Mouse (Mus musculus) neural tube, embryonic 13.5 days (tissue): ENCODE measurements around the gene Tgm7. TPM values are rescaled to one million over a fixed set of nuclear protein-coding genes. Genes with fewer than 3 reads are reported as not detected.
A peak's percentile ranks its signal among the peaks of the same experiment; 100 is the strongest.

Source experiments
- ATAC-seq: fragments of 200-750 bp; cut with Nextera tagmentation; 2 replicates; pipeline ENCODE4 v1.8.0; 2017; ENCODE audit warnings: low read depth, mild to moderate bottlenecking, moderate TSS enrichment, moderate library complexity
- H3K27ac ChIP-seq: fragments of 300-500 bp; sonication (generic); replicated peaks from 2 replicates; pipeline ENCODE4 v1.5.1; 2015; ENCODE audit warnings: moderate library complexity, mild to moderate bottlenecking, inconsistent platforms
- H3K27me3 ChIP-seq: fragments of 300-500 bp; sonication (generic); 2 replicates; pipeline ENCODE4 v1.6.1; 2015; ENCODE audit warnings: mild to moderate bottlenecking, inconsistent platforms
- H3K36me3 ChIP-seq: fragments of 300-500 bp; sonication (generic); 2 replicates; pipeline ENCODE4 v1.6.1; 2015; ENCODE audit warnings: mild to moderate bottlenecking, inconsistent platforms
- H3K4me1 ChIP-seq: fragments of 300-500 bp; sonication (generic); replicated peaks from 2 replicates; pipeline ENCODE4 v1.6.1; 2015; ENCODE audit warnings: inconsistent platforms
- H3K4me2 ChIP-seq: fragments of 300-500 bp; sonication (generic); 2 replicates; pipeline ENCODE4 v1.6.1; 2015; ENCODE audit warnings: inconsistent platforms, mild to moderate bottlenecking, moderate library complexity
- H3K4me3 ChIP-seq: fragments of 300-500 bp; sonication (generic); 2 replicates; pipeline ENCODE4 v1.5.1; 2015; ENCODE audit warnings: mild to moderate bottlenecking, inconsistent platforms
- H3K9ac ChIP-seq: fragments of 300-500 bp; sonication (generic); 2 replicates; pipeline ENCODE4 v1.6.1; 2015; ENCODE audit warnings: moderate library complexity, mild to moderate bottlenecking, inconsistent platforms
- H3K9me3 ChIP-seq: fragments of 300-500 bp; sonication (generic); 2 replicates; pipeline ENCODE4 v1.6.1; 2016; ENCODE audit warnings: inconsistent platforms
- WGBS: fragments of 180-500 bp; shearing (Covaris S2); methylation state at CpG from one replicate; pipeline ENCODE4 v1.1.7; 2015; 5-methylcytosine and 5-hydroxymethylcytosine counted together
- polyA plus RNA-seq: library from polyadenylated mRNA; unstranded; fragments of >200 nt; fragmentation: Nextera tagmentation; extraction: Ambion mirVana; gene quantifications from 2 replicates; pipeline ENCODE4 v1.2.1, GENCODE M21; 2015

The Tgm7 gene
- polyA plus RNA-seq, result 0.08 TPM in 1 of 2 replicates, not detected in the other

- Histone ChIP-seq H3K4me3 (no peak within 1 kb of the TSS), H3K27me3 (no peaks in the 10 kb centered on the region), H3K4me1 (no peaks in the 10 kb centered on the region), H3K36me3 (no peaks in the 10 kb centered on the region), H3K27ac (no peak within 1 kb of the TSS), H3K9ac (no peak within 1 kb of the TSS), H3K4me2 (no peak within 1 kb of the TSS), H3K9me3 (no peaks in the 10 kb centered on the region)
- no peak for ATAC-seq
- WGBS, result 84% methylated on average over 4 of the region's 4 CpGs
Measured at GRCm38 (mm10) chr2:121109695-121110094, at the start of gene Tgm7. Gene Tgm7 (minus strand): TSS chr2:121109795.

DNA sequence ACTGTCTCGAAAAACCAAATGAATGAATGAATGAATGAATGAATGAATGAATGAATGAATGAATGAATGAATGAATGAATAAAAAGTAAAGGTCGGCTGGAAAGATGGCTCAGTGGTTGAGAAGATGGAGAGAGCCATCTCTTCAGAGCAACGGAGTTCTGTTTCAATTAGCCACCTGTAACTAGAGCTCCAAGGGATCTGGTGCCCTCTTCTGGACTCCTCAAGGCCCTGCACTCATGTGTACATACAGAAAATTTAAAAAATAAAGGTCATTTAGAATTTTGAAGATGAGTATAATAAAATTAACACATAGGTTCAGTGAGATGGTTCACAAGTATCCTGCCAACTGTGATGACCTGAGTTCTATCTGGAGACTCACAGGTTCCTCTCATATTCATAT, 43.5 kb upstream of the Tgm7 start:
- H3K4me3 ChIP-seq, result no peak overlapping the region
- no peaks in the 10 kb centered on the region for H3K4me1 ChIP-seq
- ATAC-seq, result no peak
- H3K36me3 ChIP-seq, result peaks cover 65% of the 10 kb centered on the region
- no peak overlapping the region for H3K27ac ChIP-seq
- no peaks in the 10 kb centered on the region for H3K27me3 ChIP-seq
- H3K9ac ChIP-seq, result no peak overlapping the region
- WGBS, result 89% methylated on average over 3 of the region's 3 CpGs
- H3K4me2 ChIP-seq, result no peak overlapping the region
- H3K9me3 ChIP-seq, result no peaks in the 10 kb centered on the region

GRCm38 (mm10) chr2:121149679-121150078, 40.1 kb upstream of the Tgm7 start:
- H3K4me1 ChIP-seq, result no peaks in the 10 kb centered on the region
- H3K4me2 ChIP-seq, result no peak overlapping the region
- WGBS, result 90% methylated on average over 5 of the region's 5 CpGs
- H3K36me3 ChIP-seq, result peaks cover 72% of the 10 kb centered on the region
- H3K9ac ChIP-seq, result no peak overlapping the region
- no peaks in the 10 kb centered on the region for H3K27me3 ChIP-seq
- ATAC-seq, result no peak
- no peaks in the 10 kb centered on the region for H3K9me3 ChIP-seq
- no peak overlapping the region for H3K27ac ChIP-seq
- no peak overlapping the region for H3K4me3 ChIP-seq

DNA sequence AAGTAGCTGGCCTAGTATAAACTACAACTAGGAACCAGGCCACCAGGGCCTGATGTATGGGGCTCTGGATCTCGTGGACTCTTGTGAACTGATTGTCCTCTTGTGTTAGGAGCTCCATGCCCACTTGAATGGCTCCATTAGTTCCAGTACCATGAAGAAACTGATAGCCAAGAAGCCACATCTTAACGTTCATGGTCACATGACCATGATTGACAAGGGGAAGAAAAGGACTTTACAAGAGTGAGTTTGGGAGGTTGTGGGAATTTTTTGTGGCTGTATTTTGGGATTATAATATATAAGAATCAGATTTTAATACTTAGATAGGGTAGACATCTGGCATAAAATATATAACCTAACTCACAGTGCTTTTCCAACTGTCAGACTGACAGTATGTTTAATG, 32.8 kb upstream of the Tgm7 start:
- Histone ChIP-seq H3K4me3 (no peak overlapping the region), H3K36me3 (peaks cover 46% of the 10 kb centered on the region), H3K9ac (no peak overlapping the region), H3K27me3 (no peaks in the 10 kb centered on the region), H3K9me3 (no peaks in the 10 kb centered on the region), H3K27ac (no peak overlapping the region), H3K4me1 (peaks cover 35% of the 10 kb centered on the region), H3K4me2 (no peak overlapping the region)
- WGBS, result 41% methylated on average over 2 of the region's 2 CpGs
- no peak for ATAC-seq

DNA sequence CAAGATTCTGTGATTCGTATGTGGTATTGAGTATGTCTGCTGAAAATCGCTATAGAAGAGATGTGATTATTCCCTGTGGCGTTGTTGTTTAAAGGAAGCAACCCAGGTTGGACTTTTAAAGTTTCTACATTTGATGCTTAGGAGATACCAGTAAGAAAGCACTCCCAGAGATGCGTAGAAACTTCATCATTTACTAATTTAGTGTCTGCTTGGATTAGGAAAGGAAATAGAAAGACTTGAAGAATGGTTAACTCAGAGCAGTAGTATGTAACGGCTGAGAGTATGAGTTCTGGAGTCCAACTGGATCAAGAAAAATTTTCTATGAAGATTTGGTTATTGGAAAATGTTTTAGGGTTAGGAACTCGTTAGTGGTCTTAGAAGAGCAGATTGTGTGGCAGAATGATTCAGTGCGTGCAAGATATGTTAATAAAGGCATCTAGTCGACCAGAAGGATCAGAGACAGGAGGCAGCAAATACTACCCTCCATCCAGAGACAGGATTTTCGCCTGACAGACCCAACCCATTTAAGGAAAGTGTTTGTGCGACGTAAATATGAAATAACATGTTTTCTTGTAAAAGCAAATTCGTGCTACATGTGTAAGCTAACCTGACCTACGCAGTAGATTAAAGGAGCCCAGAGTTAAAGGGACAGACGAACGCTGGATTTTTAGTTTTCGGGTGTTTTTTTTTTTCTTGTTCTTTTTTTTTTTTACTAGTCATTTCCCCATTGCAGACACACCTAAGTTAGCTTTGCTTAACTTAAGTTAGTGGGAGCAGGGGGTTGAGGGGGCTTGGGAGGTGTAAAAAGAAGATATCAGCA, 31.8 kb upstream of the Tgm7 start:
- Histone ChIP-seq H3K4me1 (peaks cover 39% of the 10 kb centered on the region), H3K4me3 (peak overlapping the region; percentile 67), H3K9ac (peak overlapping the region; percentile 92), H3K27ac (peak overlapping the region; percentile 98), H3K9me3 (no peaks in the 10 kb centered on the region), H3K4me2 (peak overlapping the region; percentile 81), H3K36me3 (peaks cover 40% of the 10 kb centered on the region), H3K27me3 (no peaks in the 10 kb centered on the region)
- WGBS, result 77% methylated on average over 16 of the region's 16 CpGs
- no peak for ATAC-seq

- Histone ChIP-seq H3K36me3 (peaks cover 37% of the 10 kb centered on the region), H3K4me2 (peak within 1 kb of the TSS; percentile 81), H3K4me1 (peaks cover 39% of the 10 kb centered on the region), H3K9me3 (no peaks in the 10 kb centered on the region), H3K4me3 (peak within 1 kb of the TSS; percentile 67), H3K9ac (peak within 1 kb of the TSS; percentile 92), H3K27me3 (no peaks in the 10 kb centered on the region), H3K27ac (peak within 1 kb of the TSS; percentile 98)
- peak; percentile 96 for ATAC-seq
- WGBS, result under 1% methylated on average over 87 of the region's 87 CpGs
Measured at GRCm38 (mm10) chr2:121140018-121140882, 30.7 kb upstream of the Tgm7 start, which contains the start of the genes Adal and Lcmt2. Gene Adal (plus strand): TSS chr2:121140428. Gene Lcmt2 (minus strand): TSS chr2:121140653.

DNA sequence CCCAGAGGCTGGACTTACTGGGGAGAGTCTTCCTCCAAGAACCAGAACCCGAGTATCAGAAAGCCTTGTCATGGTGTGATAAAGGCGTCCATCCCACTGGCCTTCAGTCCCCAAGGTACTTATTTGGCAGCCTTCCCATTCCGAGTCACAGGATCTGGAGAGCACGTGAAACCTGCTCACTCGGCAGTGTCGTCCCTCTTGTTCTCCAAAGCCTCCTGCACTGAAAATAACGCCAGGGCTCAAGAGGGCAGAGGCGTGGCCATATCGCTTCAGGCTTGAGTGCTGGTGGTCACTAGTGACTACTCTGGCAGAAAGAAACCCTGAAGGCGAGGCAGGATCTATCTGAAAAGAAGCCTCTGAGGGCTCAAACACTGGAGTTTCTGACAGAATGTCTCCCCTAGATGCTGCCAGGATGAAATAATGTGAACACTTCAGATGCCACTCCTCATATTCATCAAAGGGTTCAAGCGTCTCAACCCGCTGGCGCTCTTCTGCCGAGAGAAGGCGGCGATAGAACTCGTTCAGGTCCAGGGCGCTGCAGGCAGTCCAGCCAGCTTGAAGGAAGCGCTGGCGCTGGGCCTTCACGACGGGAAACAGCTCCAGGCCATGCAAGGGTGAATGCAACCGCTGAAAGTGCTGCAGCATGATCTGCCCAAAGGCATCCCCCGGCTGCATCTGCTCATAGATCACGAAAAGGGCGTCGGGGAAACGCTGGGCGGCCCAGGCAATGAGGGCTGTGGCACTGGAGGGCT, 29.8 kb upstream of the Tgm7 start:
- Histone ChIP-seq H3K4me2 (peak overlapping the region; percentile 81), H3K27me3 (no peaks in the 10 kb centered on the region), H3K9ac (peak overlapping the region; percentile 92), H3K9me3 (no peaks in the 10 kb centered on the region), H3K4me3 (peak overlapping the region; percentile 67), H3K4me1 (peaks cover 39% of the 10 kb centered on the region), H3K27ac (peak overlapping the region; percentile 98), H3K36me3 (peaks cover 35% of the 10 kb centered on the region)
- ATAC-seq, result peak; percentile 53; the same call in 1 of the 2 replicates
- 41% methylated on average over 29 of the region's 29 CpGs for WGBS

DNA sequence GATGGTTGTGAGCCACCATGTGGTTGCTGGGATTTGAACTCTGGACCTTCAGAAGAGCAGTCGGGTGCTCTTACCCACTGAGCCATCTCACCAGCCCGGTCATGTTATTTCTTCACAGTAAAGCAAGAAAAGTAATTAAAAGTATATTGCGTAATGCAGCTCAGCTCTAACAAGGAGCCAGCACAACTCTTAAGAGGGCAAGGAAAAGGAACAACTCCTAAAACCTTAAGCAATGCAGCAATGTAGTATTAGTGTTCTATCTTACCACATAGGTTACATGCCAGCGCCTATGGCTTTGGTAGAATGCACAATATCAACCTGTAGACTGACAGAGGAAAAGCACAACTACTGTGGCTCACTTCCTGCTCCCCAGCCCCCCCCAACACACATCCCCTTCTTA, 27.8 kb upstream of the Tgm7 start:
- Histone ChIP-seq H3K27ac (no peak overlapping the region), H3K4me2 (no peak overlapping the region), H3K36me3 (peaks cover 22% of the 10 kb centered on the region), H3K4me3 (no peak overlapping the region), H3K27me3 (peaks cover 2% of the 10 kb centered on the region; the same call in 1 of the 2 replicates), H3K9me3 (no peaks in the 10 kb centered on the region), H3K9ac (no peak overlapping the region), H3K4me1 (peaks cover 39% of the 10 kb centered on the region)
- WGBS, result 97% methylated on average over 4 of the region's 4 CpGs
- ATAC-seq, result no peak

GRCm38 (mm10) chr2:121132822-121133221, 23.2 kb upstream of the Tgm7 start:
- Histone ChIP-seq H3K9me3 (no peaks in the 10 kb centered on the region), H3K27ac (no peak overlapping the region), H3K36me3 (peaks cover 12% of the 10 kb centered on the region), H3K27me3 (peaks cover 2% of the 10 kb centered on the region; the same call in 1 of the 2 replicates), H3K9ac (no peak overlapping the region), H3K4me2 (no peak overlapping the region), H3K4me1 (peaks cover 8% of the 10 kb centered on the region), H3K4me3 (no peak overlapping the region)
- ATAC-seq, result no peak
- 72% methylated on average over 1 of the region's 1 CpGs for WGBS

- Histone ChIP-seq H3K9ac (no peak overlapping the region), H3K27ac (no peak overlapping the region), H3K4me2 (no peak overlapping the region), H3K36me3 (no peaks in the 10 kb centered on the region), H3K4me3 (no peak overlapping the region), H3K4me1 (no peaks in the 10 kb centered on the region), H3K9me3 (no peaks in the 10 kb centered on the region), H3K27me3 (peaks cover 2% of the 10 kb centered on the region; the same call in 1 of the 2 replicates)
- 77% methylated on average over 9 of the region's 9 CpGs for whole genome bisulfite sequencing
- ATAC-seq, result no peak
Measured at GRCm38 (mm10) chr2:121128865-121129620, 19.4 kb upstream of the Tgm7 start.

DNA sequence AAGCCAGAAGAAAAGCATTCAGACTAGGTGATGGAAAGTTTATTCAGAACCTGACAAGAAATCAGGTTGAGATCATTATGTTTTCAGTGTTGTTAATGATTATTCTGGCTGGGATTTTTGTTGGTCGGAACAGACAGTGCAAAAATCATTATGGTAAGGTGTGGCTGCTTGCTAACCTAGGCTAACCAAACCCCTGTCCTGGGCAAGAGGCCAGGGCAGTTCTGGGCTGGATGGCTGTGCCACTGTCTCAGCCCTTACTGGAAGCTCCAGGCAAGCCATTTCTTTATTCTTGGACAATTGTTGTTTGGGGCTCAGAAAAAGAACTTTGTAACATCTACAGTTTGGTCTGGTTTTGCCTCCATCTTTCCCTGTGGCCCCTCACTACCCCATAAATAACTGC, 17.9 kb upstream of the Tgm7 start:
- no peaks in the 10 kb centered on the region for H3K9me3 ChIP-seq
- WGBS, result 91% methylated on average over 1 of the region's 1 CpGs
- no peak overlapping the region for H3K4me3 ChIP-seq
- H3K36me3 ChIP-seq, result no peaks in the 10 kb centered on the region
- no peak overlapping the region for H3K9ac ChIP-seq
- H3K4me1 ChIP-seq, result no peaks in the 10 kb centered on the region
- no peak overlapping the region for H3K27ac ChIP-seq
- H3K4me2 ChIP-seq, result no peak overlapping the region
- no peaks in the 10 kb centered on the region for H3K27me3 ChIP-seq
- no peak for ATAC-seq
